Mouse (Mus musculus) urinary bladder, postnatal 4 days (tissue): ENCODE measurements around the gene Plekhg3.

ENCODE experiments used
- DNase-seq, 2 experiments: peaks; one replicate each; pipeline ENCODE4 v3.0.0; 2021 to 2022; ENCODE audit warnings: low spot score in 2 of 2

Plekhg3 gene

GRCm38 (mm10) chr12:76530580-76531139, at the start of gene Plekhg3:
TSS of gene Plekhg3 (plus strand) at chr12:76530891.
- no peak for DNase-seq

GRCm38 (mm10) chr12:76482446-76482845, 48.2 kb upstream of the Plekhg3 start:
- no peak for DNase-seq

DNA sequence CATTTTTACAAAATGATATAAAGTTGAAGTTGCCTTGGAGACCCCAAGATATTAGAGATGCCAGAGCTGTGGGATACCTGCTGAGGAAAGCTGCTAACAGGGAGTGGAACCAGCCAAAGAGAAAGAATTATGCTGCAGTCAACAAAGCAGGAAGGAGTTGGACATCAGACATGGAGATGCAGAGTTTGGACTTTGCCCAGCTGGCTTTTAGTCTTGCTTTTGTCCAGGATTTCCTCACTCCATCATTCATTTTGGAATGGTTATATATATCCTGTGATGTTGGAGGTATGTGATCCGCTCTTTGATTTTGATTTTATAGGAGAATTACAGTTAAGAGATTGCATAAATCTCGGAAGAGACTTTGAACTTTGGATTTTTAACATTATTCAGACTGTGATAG, 47.7 kb upstream of the Plekhg3 start:
- DNase-seq = no peak

DNA sequence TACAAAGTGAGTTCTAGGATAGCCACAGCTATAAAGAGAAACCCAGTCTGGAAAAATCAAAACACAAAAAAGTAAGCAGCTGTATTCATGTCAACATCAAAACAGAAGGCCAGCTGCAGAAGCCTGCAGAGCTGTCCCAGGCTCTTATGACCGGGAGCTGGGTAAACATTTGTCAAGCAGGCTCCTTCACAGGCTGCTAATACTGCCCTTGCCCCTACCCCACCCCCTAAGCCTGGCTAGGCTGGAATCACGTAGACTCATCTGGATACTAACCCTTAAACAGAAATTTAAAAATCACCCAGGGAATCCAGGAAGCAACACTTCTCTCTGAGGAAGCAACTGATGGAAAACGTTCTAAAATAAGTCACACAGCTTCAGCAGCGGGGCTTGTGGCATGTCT, 45.8 kb upstream of the Plekhg3 start:
- no peak for DNase-seq

DNA sequence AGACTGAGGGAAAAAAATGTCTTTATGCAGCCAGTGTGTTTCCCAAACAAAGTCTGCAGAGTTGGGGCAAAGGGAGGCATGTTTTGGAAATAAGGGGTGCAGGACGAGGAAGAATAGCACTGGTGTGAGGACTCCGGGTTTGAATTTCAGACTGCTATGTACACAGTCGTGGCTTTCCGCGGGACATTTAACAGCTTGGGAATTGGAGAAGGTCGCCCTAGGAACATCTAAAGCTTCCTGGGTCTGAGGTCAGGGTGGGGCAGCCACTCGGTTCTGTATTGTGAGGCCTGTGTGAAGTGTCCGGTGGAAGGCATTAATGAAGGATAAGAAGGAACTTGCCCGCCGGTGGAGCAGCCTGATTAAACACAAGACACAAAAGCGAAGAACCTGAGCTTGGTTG, 45.3 kb upstream of the Plekhg3 start:
- DNase-seq = no peak

- no peak for DNase-seq
Measured at GRCm38 (mm10) chr12:76486943-76487342, 43.7 kb upstream of the Plekhg3 start.

DNA sequence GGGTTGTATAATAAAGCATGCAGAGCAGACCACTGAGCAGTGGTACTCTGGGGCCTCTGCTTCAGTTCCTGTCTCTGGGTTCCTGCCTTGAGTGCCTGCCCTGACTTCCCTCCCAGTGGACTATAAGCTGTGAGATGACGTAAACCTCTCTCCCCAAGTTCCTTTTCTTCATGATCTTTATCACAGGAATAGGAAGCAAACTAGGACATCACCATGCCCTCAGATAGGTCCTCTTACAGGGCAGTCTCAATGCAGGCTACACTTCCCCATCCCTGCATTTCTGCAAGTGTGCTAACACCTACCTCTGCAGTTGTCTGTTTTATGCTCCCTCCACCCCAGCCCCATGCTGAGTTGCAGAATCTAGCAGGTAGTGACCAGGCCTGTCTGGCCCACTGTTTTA, 39.9 kb upstream of the Plekhg3 start:
- DNase-seq = no peak

DNA sequence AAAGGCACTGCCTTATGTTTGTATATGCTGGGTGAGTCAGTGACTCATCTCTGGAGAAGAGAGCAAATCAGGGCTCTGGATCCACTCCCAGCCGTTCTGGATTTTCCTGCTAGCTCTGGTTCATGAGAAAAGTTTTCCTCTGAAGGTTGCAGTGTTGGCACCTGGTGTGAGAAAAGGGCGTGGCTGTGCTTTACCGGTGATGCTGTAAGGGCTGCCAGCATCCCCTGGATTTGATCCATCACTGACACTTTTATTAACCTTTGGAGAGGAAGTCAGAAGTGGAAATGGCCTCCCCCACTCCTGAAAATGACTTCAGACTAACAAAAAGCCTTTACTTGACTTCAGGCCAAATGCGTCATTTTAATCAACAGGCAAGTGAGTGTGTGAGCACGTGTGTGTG, 37.2 kb upstream of the Plekhg3 start:
- DNase-seq = peak in 1 of 2 experiments; percentile 48

DNA sequence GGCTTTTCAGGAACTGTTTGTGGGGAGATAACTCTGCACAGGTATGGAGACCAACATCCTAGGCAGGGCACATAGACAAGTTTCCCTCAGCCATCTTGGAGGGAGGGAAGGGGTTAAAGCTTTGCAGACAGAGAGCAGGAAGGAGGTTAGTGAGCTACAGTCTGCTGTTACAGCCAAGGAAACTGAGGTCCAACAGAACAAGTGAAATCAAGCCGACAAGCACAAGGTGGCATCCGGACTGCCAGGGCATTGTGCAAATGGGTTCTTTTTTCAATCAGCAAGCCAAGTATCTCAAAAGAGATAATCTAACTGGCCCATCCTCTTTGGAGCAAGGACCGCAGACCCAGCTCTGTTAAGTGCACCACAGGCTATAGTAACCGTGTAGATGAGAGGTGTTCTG, 35.3 kb upstream of the Plekhg3 start:
- DNase-seq = no peak

DNA sequence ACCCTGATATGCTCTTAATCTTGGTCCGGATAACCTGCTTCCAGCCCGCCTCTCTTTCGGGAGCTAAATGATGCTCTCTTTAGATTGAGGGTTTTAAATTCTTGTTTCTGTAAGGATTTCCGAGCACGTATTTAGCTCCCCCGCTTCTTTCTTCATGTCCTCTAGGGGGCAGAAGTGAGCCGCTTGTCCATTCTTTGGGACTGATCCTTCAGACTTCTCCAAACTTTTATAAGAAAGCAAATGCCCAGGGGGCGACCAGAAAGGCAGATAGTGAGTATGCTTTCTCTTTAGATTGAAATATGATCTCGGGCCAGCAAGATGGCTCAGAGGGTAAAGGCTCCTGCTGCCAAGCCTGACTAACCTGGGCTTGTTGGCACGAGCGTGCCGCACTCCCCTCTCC, 34.4 kb upstream of the Plekhg3 start:
- DNase-seq = peak; percentile 41 to 70

DNA sequence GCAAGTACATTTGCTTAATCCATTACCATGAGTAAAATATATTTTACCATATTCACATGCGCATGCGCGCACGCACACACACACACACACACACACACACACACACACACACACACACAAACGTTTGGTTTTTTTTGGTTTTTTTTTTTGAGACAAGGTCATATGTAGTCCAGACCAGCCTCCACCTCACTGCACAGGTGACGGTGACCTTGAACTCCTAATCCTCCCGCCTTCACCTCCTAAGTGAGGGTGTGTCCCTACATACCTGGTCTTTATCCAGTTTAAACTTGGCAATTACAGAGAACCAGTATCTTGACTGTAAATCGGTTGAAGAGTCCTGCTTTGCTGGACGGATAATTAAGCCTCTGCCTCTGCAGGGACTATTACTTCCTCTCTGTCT, 31.4 kb upstream of the Plekhg3 start:
- no peak for DNase-seq

- no peak for DNase-seq
Measured at GRCm38 (mm10) chr12:76500055-76500454, 30.6 kb upstream of the Plekhg3 start.

DNA sequence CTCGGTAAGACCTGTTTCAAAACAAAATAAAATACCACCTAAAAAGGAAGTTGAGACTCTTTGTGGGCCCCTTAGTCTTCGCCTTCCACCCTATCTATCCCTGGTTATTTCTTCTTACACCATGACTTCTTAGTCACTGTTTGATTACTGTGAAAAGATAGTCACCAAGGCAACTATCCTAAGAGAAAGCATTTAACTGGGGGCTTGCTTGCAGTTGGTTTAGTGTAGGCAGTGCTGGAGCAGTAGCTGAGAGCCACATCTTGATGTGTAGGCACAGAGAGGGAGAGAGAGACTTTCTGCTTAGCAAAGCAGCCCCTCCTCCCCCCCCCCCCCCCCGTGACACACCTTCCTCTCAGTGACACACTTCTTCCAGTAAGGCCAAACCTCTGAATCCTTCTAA, 29.8 kb upstream of the Plekhg3 start:
- no peak for DNase-seq

- DNase-seq = peak in 1 of 2 experiments; percentile 37
Measured at GRCm38 (mm10) chr12:76502981-76503380, 27.7 kb upstream of the Plekhg3 start.

DNA sequence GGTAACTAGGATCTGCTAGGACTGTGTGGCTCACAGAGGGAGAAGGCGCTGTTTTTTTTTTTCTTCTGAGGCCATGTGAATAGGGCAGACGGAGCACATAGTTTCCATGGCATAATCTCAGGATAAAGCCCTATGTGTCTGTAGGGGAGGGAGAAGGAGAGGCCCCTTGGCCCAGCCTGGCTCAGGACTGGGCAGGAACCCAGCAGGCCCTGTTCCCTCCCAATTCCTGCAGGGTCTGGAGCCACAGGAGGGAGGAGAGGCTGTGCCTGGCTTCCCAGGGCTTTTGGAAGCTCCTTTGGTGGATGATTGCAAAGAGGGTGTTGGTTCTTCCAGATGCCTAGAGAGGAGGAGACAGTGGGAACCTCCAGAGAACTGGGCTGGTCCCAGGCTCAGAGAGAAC, 24.2 kb upstream of the Plekhg3 start:
- DNase-seq = peak; percentile 71 to 77

DNA sequence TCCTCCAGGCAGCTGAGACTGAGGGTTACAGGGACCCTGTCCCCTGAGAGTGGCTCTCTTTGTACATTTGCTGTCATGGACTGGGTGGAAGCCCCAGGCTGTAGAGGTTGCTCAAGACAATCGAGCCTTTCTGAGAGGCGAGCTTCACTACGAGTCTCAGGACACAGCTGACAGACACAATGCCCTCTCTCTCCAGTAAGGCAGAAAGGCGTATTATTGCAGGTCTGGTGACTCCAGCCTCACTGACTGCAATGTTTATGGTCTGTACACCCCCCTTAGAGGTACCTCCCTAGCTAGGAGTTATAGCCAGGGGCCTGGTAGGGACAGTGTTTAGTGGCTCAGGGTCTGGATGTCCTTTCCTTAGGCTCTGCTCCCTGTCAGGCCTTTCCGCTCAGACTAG, 22.9 kb upstream of the Plekhg3 start:
- no peak for DNase-seq

- DNase-seq = no peak
Measured at GRCm38 (mm10) chr12:76508909-76509440, 21.7 kb upstream of the Plekhg3 start.

GRCm38 (mm10) chr12:76512731-76513130, 18.0 kb upstream of the Plekhg3 start:
- DNase-seq = no peak

- no peak for DNase-seq
Measured at GRCm38 (mm10) chr12:76514842-76515241, 15.8 kb upstream of the Plekhg3 start.

- DNase-seq = no peak
Measured at GRCm38 (mm10) chr12:76518000-76518399, 12.7 kb upstream of the Plekhg3 start.

DNA sequence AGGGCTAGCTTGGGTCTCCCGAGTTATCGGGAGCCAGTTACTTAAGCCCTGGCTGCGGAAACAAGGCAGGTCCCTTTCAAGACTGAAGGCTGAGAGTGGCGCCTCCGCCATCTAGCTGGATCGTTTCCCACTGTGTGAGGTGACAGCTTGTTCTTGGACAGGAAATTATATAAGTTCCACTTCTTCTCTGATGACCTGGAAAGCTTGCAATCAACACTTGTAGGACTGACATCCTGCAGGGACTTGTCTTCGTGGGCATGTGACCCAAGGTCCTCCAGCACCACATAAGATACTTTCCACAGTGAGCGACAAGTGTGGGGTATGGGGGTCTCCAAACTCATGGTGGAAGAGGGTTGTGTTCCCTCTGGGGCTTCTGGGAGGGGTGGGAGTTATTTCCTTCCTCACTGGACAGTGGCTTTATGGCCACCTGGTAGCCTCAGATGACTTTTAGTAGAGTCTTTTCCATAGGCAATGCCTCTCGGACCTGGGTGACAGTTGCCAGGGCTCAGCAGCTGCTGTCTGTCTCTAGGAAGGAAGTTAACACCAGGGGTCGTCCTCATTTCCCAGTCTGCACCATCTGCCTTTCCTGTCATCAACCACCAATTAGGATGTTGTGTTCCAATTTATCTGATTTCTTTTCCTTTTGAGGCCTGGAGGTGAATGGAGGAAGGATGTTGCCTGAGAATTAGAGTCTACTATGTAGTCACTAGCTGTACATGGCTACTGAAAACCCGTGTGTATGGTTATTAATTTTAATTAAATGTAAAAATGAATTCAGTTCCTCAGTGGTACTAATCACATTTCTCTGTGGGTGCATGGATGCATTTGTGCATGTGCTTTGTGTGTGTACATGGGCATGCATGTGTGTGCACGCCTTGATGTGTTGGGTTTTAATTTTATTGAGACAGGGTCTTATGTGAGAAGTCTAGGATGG, 11.5 kb upstream of the Plekhg3 start:
- DNase-seq = no peak

DNA sequence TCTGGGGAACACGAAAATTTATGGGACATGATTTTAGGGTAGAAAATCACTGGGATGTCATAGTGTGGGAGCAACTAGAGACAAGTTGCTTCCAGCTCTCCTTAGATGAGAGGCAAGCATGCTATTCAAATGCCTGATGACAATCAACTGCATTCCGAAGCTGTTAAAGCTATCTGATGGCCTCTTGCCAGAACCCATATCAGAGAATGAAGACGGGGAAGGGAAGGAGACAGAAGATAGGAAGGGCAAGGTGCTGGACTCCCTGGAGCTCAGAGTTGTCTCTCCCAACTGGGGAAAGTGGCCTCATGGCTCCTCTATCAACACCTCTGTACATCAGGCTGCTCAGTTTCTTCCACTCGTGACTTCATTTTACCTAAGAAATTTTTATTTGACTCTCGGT, 7.0 kb upstream of the Plekhg3 start:
- DNase-seq = no peak

- DNase-seq = no peak
Measured at GRCm38 (mm10) chr12:76524915-76525314, 5.8 kb upstream of the Plekhg3 start.
